Mouse (Mus musculus): ENCODE results near the gene Ncoa3. TPM values are rescaled to one million over a fixed set of nuclear protein-coding genes. Genes with fewer than 3 reads are reported as not detected.

Gene Ncoa3
- polyA plus RNA-seq, 1 experiment from 2014 or later, result 3.9 TPM

- Histone ChIP-seq H3K27ac (ENCODE audit: low read depth) (no peak overlapping the region), H3K4me2 (ENCODE audit: low read depth, low read length) (no peak overlapping the region), H3K9ac (replicated peaks) (no peak overlapping the region), H3K36me3 (replicated peaks; ENCODE audit: insufficient read depth, low read length) (no peaks in the 10 kb centered on the region), H3K9me3 (ENCODE audit: low read length) (no peaks in the 10 kb centered on the region), H3K4me1 (ENCODE audit: insufficient read depth) (peaks cover 10% of the 10 kb centered on the region; the same call in 1 of the 2 replicates), H3K4me3 (ENCODE audit: low read depth, low read length) (no peak overlapping the region), H3K27me3 (ENCODE audit: insufficient read depth, low read length) (no peaks in the 10 kb centered on the region)
- 68% methylated on average over 3 of the region's 3 CpGs for WGBS (ENCODE audit: insufficient replicate concordance)
- TF ChIP-seq CTCF (IDR thresholded peaks at IDR 0.05; ENCODE audit: low read depth) (no peak), EP300 (IDR thresholded peaks at IDR 0.05; ENCODE audit: low read depth) (no peak)
- DNase-seq (no peak), ATAC-seq (no peak)
Observed at GRCm38 (mm10) chr2:166024079-166024478, 31.6 kb downstream of the Ncoa3 start.

GRCm38 (mm10) chr2:166024621-166025020 lies 32.2 kb downstream of the Ncoa3 start:
- Histone ChIP-seq H3K27ac (ENCODE audit: low read depth) (no peak overlapping the region), H3K4me3 (ENCODE audit: low read depth, low read length) (no peak overlapping the region), H3K9me3 (ENCODE audit: low read length) (no peaks in the 10 kb centered on the region), H3K4me1 (ENCODE audit: insufficient read depth) (peaks cover 13% of the 10 kb centered on the region), H3K36me3 (replicated peaks; ENCODE audit: insufficient read depth, low read length) (no peaks in the 10 kb centered on the region), H3K4me2 (ENCODE audit: low read depth, low read length) (no peak overlapping the region), H3K9ac (replicated peaks) (no peak overlapping the region), H3K27me3 (ENCODE audit: insufficient read depth, low read length) (no peaks in the 10 kb centered on the region)
- 71% methylated on average over 4 of the region's 4 CpGs for WGBS (ENCODE audit: insufficient replicate concordance)
- DNase-seq (no peak), ATAC-seq (no peak)
- TF ChIP-seq CTCF (IDR thresholded peaks at IDR 0.05; ENCODE audit: low read depth), result no peak
- TF ChIP-seq EP300 (IDR thresholded peaks at IDR 0.05; ENCODE audit: low read depth), result no peak

GRCm38 (mm10) chr2:166025943-166026342 lies 33.5 kb downstream of the Ncoa3 start:
- Histone ChIP-seq H3K9me3 (ENCODE audit: low read length) (no peaks in the 10 kb centered on the region), H3K4me1 (ENCODE audit: insufficient read depth) (peaks cover 13% of the 10 kb centered on the region), H3K4me2 (ENCODE audit: low read depth, low read length) (no peak overlapping the region), H3K4me3 (ENCODE audit: low read depth, low read length) (no peak overlapping the region), H3K36me3 (replicated peaks; ENCODE audit: insufficient read depth, low read length) (no peaks in the 10 kb centered on the region), H3K27me3 (ENCODE audit: insufficient read depth, low read length) (no peaks in the 10 kb centered on the region), H3K27ac (ENCODE audit: low read depth) (no peak overlapping the region), H3K9ac (replicated peaks) (no peak overlapping the region)
- 62% methylated on average over 5 of the region's 5 CpGs for WGBS (ENCODE audit: insufficient replicate concordance)
- no peak for TF ChIP-seq EP300 (IDR thresholded peaks at IDR 0.05; ENCODE audit: low read depth)
- ATAC-seq (no peak), DNase-seq (no peak)

- Histone ChIP-seq H3K9me3 (ENCODE audit: low read length) (no peaks in the 10 kb centered on the region), H3K27ac (ENCODE audit: low read depth) (no peak overlapping the region), H3K36me3 (replicated peaks; ENCODE audit: insufficient read depth, low read length) (no peaks in the 10 kb centered on the region), H3K4me3 (ENCODE audit: low read depth, low read length) (no peak overlapping the region), H3K4me2 (ENCODE audit: low read depth, low read length) (no peak overlapping the region), H3K4me1 (ENCODE audit: insufficient read depth) (peaks cover 16% of the 10 kb centered on the region), H3K27me3 (ENCODE audit: insufficient read depth, low read length) (no peaks in the 10 kb centered on the region), H3K9ac (replicated peaks) (no peak overlapping the region)
- WGBS (ENCODE audit: insufficient replicate concordance), result 81% methylated on average over 3 of the region's 3 CpGs
- DNase-seq, result no peak
- no peak for ATAC-seq
- no peak for TF ChIP-seq CTCF (IDR thresholded peaks at IDR 0.05; ENCODE audit: low read depth)
- TF ChIP-seq EP300 (IDR thresholded peaks at IDR 0.05; ENCODE audit: low read depth), result no peak
Observed at GRCm38 (mm10) chr2:166027834-166028233, 35.4 kb downstream of the Ncoa3 start.

- TF ChIP-seq CTCF (IDR thresholded peaks at IDR 0.05; ENCODE audit: low read depth) (no peak), EP300 (IDR thresholded peaks at IDR 0.05; ENCODE audit: low read depth) (no peak)
- Histone ChIP-seq H3K4me3 (ENCODE audit: low read depth, low read length) (no peak overlapping the region), H3K27ac (ENCODE audit: low read depth) (no peak overlapping the region), H3K4me2 (ENCODE audit: low read depth, low read length) (no peak overlapping the region), H3K9me3 (ENCODE audit: low read length) (no peaks in the 10 kb centered on the region), H3K36me3 (replicated peaks; ENCODE audit: insufficient read depth, low read length) (no peaks in the 10 kb centered on the region), H3K27me3 (ENCODE audit: insufficient read depth, low read length) (no peaks in the 10 kb centered on the region), H3K4me1 (ENCODE audit: insufficient read depth) (peaks cover 15% of the 10 kb centered on the region), H3K9ac (replicated peaks) (no peak overlapping the region)
- no peak for DNase-seq
- WGBS (ENCODE audit: insufficient replicate concordance), result 55% methylated on average over 4 of the region's 4 CpGs
- no peak for ATAC-seq
Observed at GRCm38 (mm10) chr2:166029232-166029631, 36.8 kb downstream of the Ncoa3 start.

- Histone ChIP-seq H3K9ac (replicated peaks) (peak overlapping the region; percentile 42), H3K36me3 (replicated peaks; ENCODE audit: insufficient read depth, low read length) (no peaks in the 10 kb centered on the region), H3K27me3 (ENCODE audit: insufficient read depth, low read length) (no peaks in the 10 kb centered on the region), H3K9me3 (ENCODE audit: low read length) (no peaks in the 10 kb centered on the region), H3K4me3 (ENCODE audit: low read depth, low read length) (peak overlapping the region; percentile 24), H3K27ac (ENCODE audit: low read depth) (peak overlapping the region; percentile 81), H3K4me2 (ENCODE audit: low read depth, low read length) (peak overlapping the region; percentile 66), H3K4me1 (ENCODE audit: insufficient read depth) (peaks cover 22% of the 10 kb centered on the region)
- 3% methylated on average over 13 of the region's 13 CpGs for WGBS (ENCODE audit: insufficient replicate concordance)
- TF ChIP-seq EP300 (IDR thresholded peaks at IDR 0.05; ENCODE audit: low read depth) (no peak), CTCF (IDR thresholded peaks at IDR 0.05; ENCODE audit: low read depth) (no peak)
- DNase-seq, result peak; percentile 30
- no peak for ATAC-seq
Observed at GRCm38 (mm10) chr2:166030256-166030995, 38.0 kb downstream of the Ncoa3 start.

Measured in liver, postnatal 0 days (tissue).